Mouse (Mus musculus): Measurements from ENCODE around the gene Olfr420. TPM values are rescaled to one million over a fixed set of nuclear protein-coding genes. Genes with fewer than 3 reads are reported as not detected.
A peak's percentile ranks its signal among the peaks of the same experiment; 100 is the strongest.

The Olfr420 gene
- polyA plus RNA-seq (2016; fragmentation: Nextera tagmentation; extraction: Ambion mirVana): 0.61 and 0.62 TPM in 2 replicates

DNA sequence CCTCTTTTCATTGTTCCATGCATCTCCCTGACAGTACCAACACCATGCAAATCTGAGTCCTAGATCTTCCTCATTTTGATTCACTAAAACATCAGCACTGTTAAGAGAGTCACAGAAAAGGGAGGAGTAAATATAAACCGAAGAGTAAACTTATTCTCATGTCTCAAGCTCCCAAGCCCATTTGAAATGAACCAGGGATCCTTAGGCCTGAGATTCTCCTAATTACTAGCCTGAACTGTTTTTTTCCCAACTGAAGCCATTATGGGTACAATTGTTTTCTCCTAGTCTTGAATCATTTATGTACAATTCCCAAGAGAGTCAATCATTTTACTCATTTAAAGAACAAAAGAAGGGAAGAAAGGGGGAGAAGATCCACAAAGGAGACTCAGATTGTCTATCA, at the start of gene Olfr420:
Olfr420 (plus strand) TSS at position 301 of the 400 bp plus-strand sequence.
- Histone ChIP-seq H3K27ac (no peak within 1 kb of the TSS), H3K36me3 (no peaks in the 10 kb centered on the region), H3K9me3 (replicated peaks) (no peaks in the 10 kb centered on the region), H3K4me1 (peaks cover 8% of the 10 kb centered on the region), H3K4me2 (no peak within 1 kb of the TSS), H3K9ac (no peak within 1 kb of the TSS), H3K27me3 (replicated peaks) (no peaks in the 10 kb centered on the region), H3K4me3 (no peak within 1 kb of the TSS)
- WGBS (ENCODE audit: insufficient replicate concordance): 69% methylated on average over 1 of the region's 1 CpGs
- no peak for ATAC-seq

DNA sequence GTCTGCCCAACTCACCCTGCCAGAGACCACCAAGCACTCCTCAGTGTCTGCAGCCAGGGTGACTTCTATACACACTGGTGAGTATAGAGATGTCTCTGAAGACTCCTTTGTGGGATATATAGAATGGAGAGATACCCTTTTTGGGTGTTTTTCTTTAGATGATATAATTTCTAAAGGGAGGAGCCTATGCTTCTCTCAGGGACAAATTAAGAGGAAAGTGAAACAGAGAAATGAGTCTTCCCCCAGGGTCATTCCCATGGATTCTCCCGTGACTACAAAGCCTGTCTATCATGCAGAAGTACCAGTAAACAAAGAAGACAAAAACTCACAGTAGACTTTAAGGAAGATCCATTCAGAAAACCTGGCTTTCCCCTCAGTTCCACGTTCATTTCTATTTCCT, 34.4 kb upstream of the Olfr420 start, which contains the start of gene Olfr231:
Olfr231 (minus strand) TSS at position 101 of the 400 bp plus-strand sequence.
- Histone ChIP-seq H3K27ac (no peak within 1 kb of the TSS), H3K9me3 (replicated peaks) (no peaks in the 10 kb centered on the region), H3K27me3 (replicated peaks) (no peaks in the 10 kb centered on the region), H3K4me1 (no peaks in the 10 kb centered on the region), H3K4me3 (no peak within 1 kb of the TSS), H3K4me2 (no peak within 1 kb of the TSS), H3K9ac (no peak within 1 kb of the TSS), H3K36me3 (no peaks in the 10 kb centered on the region)
- 46% methylated on average over 2 of the region's 2 CpGs for WGBS (ENCODE audit: insufficient replicate concordance)
- ATAC-seq: no peak

DNA sequence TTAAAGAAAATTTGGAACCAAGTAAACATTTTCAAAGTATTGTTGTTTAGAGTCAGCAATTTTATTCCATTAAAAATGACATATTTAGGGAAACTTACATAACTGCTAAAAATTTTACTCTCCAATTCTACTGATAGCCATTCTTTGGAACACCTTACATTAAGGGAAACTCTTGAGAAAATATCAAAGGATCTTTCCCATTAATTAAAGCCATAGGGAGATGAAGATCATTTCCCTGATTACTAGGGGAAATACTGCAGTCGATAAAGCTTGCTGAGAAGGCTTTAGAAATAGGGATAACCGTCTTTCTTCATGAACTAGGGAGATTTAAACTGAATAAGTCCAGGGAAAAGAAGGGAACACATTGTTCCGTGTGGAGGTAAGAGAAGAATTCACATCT, 24.2 kb upstream of the Olfr420 start, which contains the start of gene Olfr424:
Olfr424 (plus strand) TSS at position 301 of the 400 bp plus-strand sequence.
- no peak within 1 kb of the TSS for H3K4me3 ChIP-seq
- no peaks in the 10 kb centered on the region for H3K9me3 ChIP-seq (replicated peaks)
- WGBS (ENCODE audit: insufficient replicate concordance): 61% methylated on average over 3 of the region's 3 CpGs
- no peaks in the 10 kb centered on the region for H3K36me3 ChIP-seq
- ATAC-seq: no peak
- H3K27me3 ChIP-seq (replicated peaks): no peaks in the 10 kb centered on the region
- H3K27ac ChIP-seq: no peak within 1 kb of the TSS
- H3K4me1 ChIP-seq: no peaks in the 10 kb centered on the region
- no peak within 1 kb of the TSS for H3K4me2 ChIP-seq
- H3K9ac ChIP-seq: no peak within 1 kb of the TSS

DNA sequence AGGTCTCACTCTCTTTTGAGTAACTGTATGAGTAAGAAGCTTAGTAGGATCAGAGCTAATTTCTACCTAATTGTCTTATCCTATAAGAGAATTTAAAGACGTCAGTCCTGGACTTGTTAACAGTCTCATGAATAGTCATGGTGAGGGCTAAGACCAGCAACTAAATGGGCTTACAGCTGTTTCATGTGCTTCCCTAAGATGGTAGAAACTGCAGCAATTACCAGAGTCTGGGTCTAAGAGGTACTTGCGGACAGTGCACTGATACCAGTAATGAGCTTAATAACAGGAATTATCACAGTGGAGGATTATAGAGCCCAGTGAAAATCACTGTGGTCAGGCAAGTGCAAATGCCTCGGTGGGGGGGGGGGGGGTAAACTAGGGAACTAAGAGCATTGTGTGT, 23.4 kb upstream of the Olfr420 start:
- Histone ChIP-seq H3K4me1 (no peaks in the 10 kb centered on the region), H3K36me3 (no peaks in the 10 kb centered on the region), H3K27ac (no peak overlapping the region), H3K9ac (no peak overlapping the region), H3K9me3 (replicated peaks) (no peaks in the 10 kb centered on the region), H3K4me2 (no peak overlapping the region), H3K27me3 (replicated peaks) (no peaks in the 10 kb centered on the region), H3K4me3 (no peak overlapping the region)
- 63% methylated on average over 3 of the region's 3 CpGs for WGBS (ENCODE audit: insufficient replicate concordance)
- no peak for ATAC-seq

DNA sequence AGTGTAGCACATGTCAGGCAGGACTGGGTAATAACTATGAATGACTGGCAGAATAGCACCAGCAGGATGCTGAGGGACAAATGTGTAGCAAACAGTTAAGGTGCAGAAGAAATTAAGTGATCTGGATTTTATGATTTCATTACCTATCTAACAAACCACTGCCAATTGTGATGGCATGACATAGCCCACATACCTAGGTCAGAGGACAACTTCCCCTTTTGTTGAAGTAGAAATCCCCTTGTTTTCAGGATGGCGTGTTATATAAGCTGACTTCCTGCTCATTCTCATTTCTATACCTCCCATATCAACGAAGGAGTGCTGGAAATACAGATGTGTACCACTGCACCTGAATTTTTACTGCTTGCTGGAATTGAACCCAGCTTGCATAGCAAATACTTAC, 14.0 kb upstream of the Olfr420 start:
- Histone ChIP-seq H3K9ac (no peak overlapping the region), H3K27ac (no peak overlapping the region), H3K9me3 (replicated peaks) (no peaks in the 10 kb centered on the region), H3K4me2 (no peak overlapping the region), H3K27me3 (replicated peaks) (no peaks in the 10 kb centered on the region), H3K36me3 (no peaks in the 10 kb centered on the region), H3K4me1 (no peaks in the 10 kb centered on the region), H3K4me3 (no peak overlapping the region)
- WGBS (ENCODE audit: insufficient replicate concordance): 36% methylated on average over 2 of the region's 2 CpGs
- no peak for ATAC-seq

DNA sequence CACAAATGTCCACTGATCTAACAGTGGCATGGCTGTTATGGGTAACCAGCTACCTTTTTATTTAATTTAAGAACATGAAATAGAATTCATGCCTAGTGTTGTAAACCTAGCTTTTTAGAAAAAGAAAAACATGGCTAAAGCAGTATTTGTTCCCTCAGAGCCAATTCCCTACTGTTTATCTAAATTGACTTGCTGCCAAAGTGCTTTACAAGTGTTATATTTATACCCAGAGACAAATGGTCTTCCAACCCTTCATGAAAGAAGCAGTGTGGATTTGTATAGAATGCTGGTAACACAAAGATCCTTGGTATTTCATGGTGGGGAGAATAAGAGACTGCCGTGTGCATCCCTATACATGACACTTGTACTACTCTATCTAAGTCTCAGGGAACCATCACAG, 8.7 kb upstream of the Olfr420 start:
- no peak overlapping the region for H3K27ac ChIP-seq
- no peaks in the 10 kb centered on the region for H3K4me1 ChIP-seq
- no peak overlapping the region for H3K4me2 ChIP-seq
- no peaks in the 10 kb centered on the region for H3K9me3 ChIP-seq (replicated peaks)
- no peak for ATAC-seq
- no peaks in the 10 kb centered on the region for H3K27me3 ChIP-seq (replicated peaks)
- 67% methylated on average over 1 of the region's 1 CpGs for WGBS (ENCODE audit: insufficient replicate concordance)
- no peak overlapping the region for H3K9ac ChIP-seq
- H3K4me3 ChIP-seq: no peak overlapping the region
- no peaks in the 10 kb centered on the region for H3K36me3 ChIP-seq

DNA sequence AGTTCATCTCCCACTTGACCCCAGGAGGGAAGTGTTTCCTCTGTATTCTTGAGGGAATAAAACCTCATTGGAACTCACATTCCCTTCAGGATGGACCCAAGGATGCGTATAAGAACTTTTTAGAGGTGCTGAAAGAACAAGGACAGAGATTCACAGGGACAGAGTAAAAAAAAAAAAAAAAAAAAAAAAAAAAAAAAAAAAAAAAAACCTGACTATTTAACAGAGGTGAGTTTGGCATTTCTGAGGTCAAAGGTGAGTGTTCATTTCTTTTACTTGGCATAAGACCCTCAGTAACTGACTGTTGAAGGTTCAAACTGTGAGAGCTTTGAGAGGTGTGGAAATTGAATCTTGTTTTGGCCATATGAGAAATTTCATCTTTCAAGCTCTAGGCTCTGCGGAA, 6.1 kb upstream of the Olfr420 start:
- no peaks in the 10 kb centered on the region for H3K36me3 ChIP-seq

DNA sequence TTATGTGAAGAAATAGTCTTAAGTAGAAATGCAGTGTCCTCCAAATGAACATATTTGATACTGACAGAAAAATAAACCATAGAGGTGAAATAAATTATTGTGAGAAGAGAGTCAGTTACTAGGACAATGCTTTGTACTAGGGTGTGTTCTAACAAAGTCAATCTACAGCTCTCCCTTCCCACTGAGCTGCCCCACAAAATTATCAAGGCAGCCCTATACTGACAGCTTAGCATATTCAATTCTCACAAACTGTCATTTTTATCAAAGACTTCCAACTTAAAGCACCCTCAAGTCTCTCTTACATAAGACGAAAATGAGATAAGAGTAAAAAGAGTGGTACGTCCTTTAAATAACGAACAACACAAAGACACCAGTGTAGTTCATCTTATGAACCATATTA, 2.2 kb downstream of the Olfr420 start:
- no peaks in the 10 kb centered on the region for H3K27me3 ChIP-seq (replicated peaks)
- H3K27ac ChIP-seq: no peak overlapping the region
- no peak overlapping the region for H3K4me3 ChIP-seq
- no peaks in the 10 kb centered on the region for H3K9me3 ChIP-seq (replicated peaks)
- H3K4me2 ChIP-seq: no peak overlapping the region
- no peak overlapping the region for H3K9ac ChIP-seq
- 38% methylated on average over 3 of the region's 3 CpGs for WGBS (ENCODE audit: insufficient replicate concordance)
- H3K36me3 ChIP-seq: no peaks in the 10 kb centered on the region
- H3K4me1 ChIP-seq: peaks cover 8% of the 10 kb centered on the region
- peak; percentile 35; the same call in 1 of the 2 replicates for ATAC-seq

More for the DNA sequence above, 6.1 kb upstream of the Olfr420 start:
- H3K9me3 ChIP-seq (replicated peaks): no peaks in the 10 kb centered on the region
- no peak overlapping the region for H3K4me2 ChIP-seq
- no peak overlapping the region for H3K4me3 ChIP-seq
- no peak overlapping the region for H3K27ac ChIP-seq
- H3K4me1 ChIP-seq: no peaks in the 10 kb centered on the region
- ATAC-seq: no peak
- H3K9ac ChIP-seq: no peak overlapping the region
- H3K27me3 ChIP-seq (replicated peaks): no peaks in the 10 kb centered on the region
- 78% methylated on average over 2 of the region's 2 CpGs for WGBS (ENCODE audit: insufficient replicate concordance)

DNA sequence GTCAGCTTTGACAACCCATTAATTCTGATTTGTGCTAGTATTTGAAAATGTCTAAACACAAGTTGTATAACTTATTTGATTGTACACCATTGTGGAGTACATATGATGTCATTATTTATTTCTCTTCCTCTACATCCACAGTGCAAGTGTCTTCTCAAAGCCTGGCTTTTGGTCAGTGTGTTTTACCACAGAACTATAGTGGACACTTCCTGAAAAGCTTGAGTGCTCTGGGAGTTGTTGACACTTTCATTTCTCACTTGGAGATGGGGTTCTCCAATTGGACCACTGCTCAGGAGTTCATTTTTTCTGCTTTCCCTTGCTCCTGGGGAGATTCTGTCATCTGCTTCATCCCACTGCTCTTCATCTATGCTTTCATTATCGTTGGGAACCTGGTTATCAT, 3.1 kb downstream of the Olfr420 start:
- ATAC-seq: no peak
- Histone ChIP-seq H3K27ac (no peak overlapping the region), H3K9me3 (replicated peaks) (no peaks in the 10 kb centered on the region), H3K9ac (no peak overlapping the region), H3K4me2 (no peak overlapping the region), H3K27me3 (replicated peaks) (no peaks in the 10 kb centered on the region), H3K36me3 (no peaks in the 10 kb centered on the region), H3K4me1 (peaks cover 8% of the 10 kb centered on the region), H3K4me3 (no peak overlapping the region)
- WGBS (ENCODE audit: insufficient replicate concordance): 38% methylated on average over 1 of the region's 1 CpGs

DNA sequence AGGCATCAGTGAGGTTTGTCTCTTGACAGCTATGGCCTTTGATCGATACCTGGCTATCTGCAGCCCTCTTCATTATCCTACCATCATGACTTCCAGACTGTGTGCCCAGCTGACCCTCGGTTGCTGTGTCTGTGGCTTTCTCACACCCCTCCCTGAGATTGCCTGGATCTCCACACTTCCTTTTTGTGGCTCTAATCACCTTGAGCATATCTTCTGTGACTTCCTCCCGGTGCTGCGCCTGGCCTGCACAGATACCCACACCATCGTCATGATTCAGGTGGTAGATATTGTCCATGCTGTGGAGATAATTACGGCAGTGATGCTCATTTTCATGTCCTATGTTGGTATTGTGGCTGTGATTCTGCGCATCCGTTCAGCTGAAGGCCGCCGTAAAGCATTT, 3.7 kb downstream of the Olfr420 start:
- H3K4me2 ChIP-seq: no peak overlapping the region
- WGBS (ENCODE audit: insufficient replicate concordance): 42% methylated on average over 10 of the region's 10 CpGs
- H3K9me3 ChIP-seq (replicated peaks): no peaks in the 10 kb centered on the region
- no peak overlapping the region for H3K4me3 ChIP-seq
- peaks cover 8% of the 10 kb centered on the region for H3K4me1 ChIP-seq
- H3K36me3 ChIP-seq: no peaks in the 10 kb centered on the region
- no peak overlapping the region for H3K27ac ChIP-seq
- ATAC-seq: peak; percentile 59
- H3K27me3 ChIP-seq (replicated peaks): no peaks in the 10 kb centered on the region
- H3K9ac ChIP-seq: no peak overlapping the region

DNA sequence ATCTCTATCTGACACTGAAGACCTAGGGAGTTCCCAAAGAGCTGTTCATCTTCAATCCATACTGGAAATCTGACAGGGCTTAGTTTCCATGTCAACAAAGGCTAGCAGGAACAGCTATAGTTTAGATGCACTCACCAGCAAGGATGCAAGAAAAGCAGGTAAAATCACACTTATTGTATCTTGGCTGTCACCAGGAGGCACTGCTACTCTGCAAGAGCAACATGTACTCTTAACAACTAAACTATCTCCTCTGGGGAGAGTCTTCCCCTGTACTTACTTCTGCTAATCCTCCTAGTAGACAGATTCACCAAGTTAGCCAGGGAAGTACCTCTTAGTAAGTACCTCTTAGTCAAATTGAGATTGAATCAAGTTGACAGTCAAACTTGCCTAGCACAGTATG, 13.6 kb downstream of the Olfr420 start:
- no peak overlapping the region for H3K27ac ChIP-seq
- peaks cover under 1% of the 10 kb centered on the region for H3K36me3 ChIP-seq

DNA sequence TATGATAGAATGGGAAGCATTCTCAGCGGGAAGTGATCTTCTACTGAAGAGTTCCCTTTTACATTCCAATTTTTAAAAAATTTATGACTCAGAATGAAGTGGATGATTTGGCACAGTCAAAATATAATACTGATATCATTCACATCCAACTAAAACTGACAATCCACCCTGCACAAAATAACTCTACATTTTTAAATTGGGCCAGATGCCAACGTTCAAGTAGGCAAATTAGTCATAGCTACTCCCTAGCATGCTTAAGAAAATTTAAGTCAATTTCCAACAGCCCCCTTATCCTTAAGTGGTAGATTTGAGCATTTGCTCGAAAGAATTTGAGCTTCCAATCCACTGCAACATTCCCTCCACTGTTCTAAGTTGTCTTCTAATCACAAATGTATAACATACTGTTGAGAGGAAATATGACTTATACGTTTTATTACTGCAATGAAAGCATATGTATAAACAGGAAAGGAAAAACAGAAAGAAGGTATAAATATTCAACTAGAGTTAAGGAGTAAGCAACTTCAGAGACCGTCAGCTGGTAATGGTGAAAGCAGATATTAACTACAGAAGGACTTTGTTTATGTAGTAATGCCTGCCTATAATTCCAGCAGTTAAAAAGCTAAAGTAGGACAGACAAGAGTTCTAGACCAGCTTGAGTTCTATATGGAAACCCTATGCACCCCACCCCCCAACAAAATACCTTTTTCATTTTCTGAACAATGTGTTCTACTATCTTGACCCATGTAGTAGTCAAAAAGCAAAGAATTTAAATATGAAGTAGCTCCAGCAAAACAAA, 15.5 kb downstream of the Olfr420 start:
- Histone ChIP-seq H3K36me3 (peaks cover 16% of the 10 kb centered on the region), H3K27me3 (replicated peaks) (no peaks in the 10 kb centered on the region), H3K9ac (peak overlapping the region; percentile 62), H3K9me3 (replicated peaks) (no peaks in the 10 kb centered on the region), H3K27ac (peak overlapping the region; percentile 99), H3K4me2 (peak overlapping the region; percentile 80), H3K4me3 (peak overlapping the region; percentile 20; the same call in 1 of the 2 replicates), H3K4me1 (peaks cover 42% of the 10 kb centered on the region)
- WGBS (ENCODE audit: insufficient replicate concordance): 53% methylated on average over 5 of the region's 5 CpGs
- ATAC-seq: peak; percentile 17

More for the DNA sequence above, 13.6 kb downstream of the Olfr420 start:
- Histone ChIP-seq H3K4me2 (no peak overlapping the region), H3K4me3 (no peak overlapping the region), H3K4me1 (peaks cover 27% of the 10 kb centered on the region), H3K27me3 (replicated peaks) (no peaks in the 10 kb centered on the region), H3K9ac (no peak overlapping the region), H3K9me3 (replicated peaks) (no peaks in the 10 kb centered on the region)
- ATAC-seq: no peak
